Mouse (Mus musculus): ENCODE results near the gene Tcfl5. TPM values are rescaled to one million over a fixed set of nuclear protein-coding genes. Genes with fewer than 3 reads are reported as not detected.

Gene Tcfl5
- polyA plus RNA-seq, 1 experiment from 2014 or later: not detected

- Histone ChIP-seq H3K4me3 (ENCODE audit: low read depth, low read length) (no peak overlapping the region), H3K9me3 (ENCODE audit: low read length) (no peaks in the 10 kb centered on the region), H3K4me2 (replicated peaks; ENCODE audit: low read depth, low read length) (no peak overlapping the region), H3K4me1 (ENCODE audit: insufficient read depth, low read depth, low read length) (no peaks in the 10 kb centered on the region), H3K27ac (ENCODE audit: low read length) (no peak overlapping the region), H3K27me3 (replicated peaks; ENCODE audit: insufficient read depth, low read length) (no peaks in the 10 kb centered on the region), H3K9ac (replicated peaks; ENCODE audit: low read depth) (no peak overlapping the region), H3K36me3 (ENCODE audit: insufficient read depth, low read length) (no peaks in the 10 kb centered on the region)
- ATAC-seq (no peak), DNase-seq (ENCODE audit: low spot score) (no peak)
- TF ChIP-seq CTCF (IDR thresholded peaks at IDR 0.05) (no peak), EP300 (IDR thresholded peaks at IDR 0.05) (no peak)
- 50% methylated on average over 4 of the region's 4 CpGs for WGBS
These were observed 32.2 kb downstream of the Tcfl5 start for GRCm38 (mm10) chr2:180610283-180610682.

- no peak for DNase-seq (ENCODE audit: low spot score)
- ATAC-seq: peak; percentile 16; the same call in 1 of the 2 replicates
- no peaks in the 10 kb centered on the region for H3K9me3 ChIP-seq (ENCODE audit: low read length)
- no peaks in the 10 kb centered on the region for H3K27me3 ChIP-seq (replicated peaks; ENCODE audit: insufficient read depth, low read length)
- H3K27ac ChIP-seq (ENCODE audit: low read length): no peak overlapping the region
- WGBS: 31% methylated on average over 6 of the region's 6 CpGs
- no peak overlapping the region for H3K9ac ChIP-seq (replicated peaks; ENCODE audit: low read depth)
- H3K4me3 ChIP-seq (ENCODE audit: low read depth, low read length): no peak overlapping the region
- H3K4me1 ChIP-seq (ENCODE audit: insufficient read depth, low read depth, low read length): no peaks in the 10 kb centered on the region
- no peaks in the 10 kb centered on the region for H3K36me3 ChIP-seq (ENCODE audit: insufficient read depth, low read length)
- TF ChIP-seq EP300 (IDR thresholded peaks at IDR 0.05): no peak
- 0 out of 2 replicates have a peak, but pooled peaks have one; percentile 28 for TF ChIP-seq CTCF (IDR thresholded peaks at IDR 0.05)
- H3K4me2 ChIP-seq (replicated peaks; ENCODE audit: low read depth, low read length): no peak overlapping the region
These were observed 37.7 kb downstream of the Tcfl5 start for GRCm38 (mm10) chr2:180604781-180605180.

GRCm38 (mm10) chr2:180600569-180601021, 41.9 kb downstream of the Tcfl5 start:
- Histone ChIP-seq H3K27ac (ENCODE audit: low read length) (no peak overlapping the region), H3K4me3 (ENCODE audit: low read depth, low read length) (no peak overlapping the region), H3K4me2 (replicated peaks; ENCODE audit: low read depth, low read length) (no peak overlapping the region)

GRCm38 (mm10) chr2:180598157-180598705, 44.3 kb downstream of the Tcfl5 start:
- no peaks in the 10 kb centered on the region for H3K9me3 ChIP-seq (ENCODE audit: low read length)
- H3K4me1 ChIP-seq (ENCODE audit: insufficient read depth, low read depth, low read length): no peaks in the 10 kb centered on the region
- TF ChIP-seq EP300 (IDR thresholded peaks at IDR 0.05): no peak
- TF ChIP-seq CTCF (IDR thresholded peaks at IDR 0.05): no peak
- 2% methylated on average over 40 of the region's 41 CpGs for WGBS
- H3K9ac ChIP-seq (replicated peaks; ENCODE audit: low read depth): no peak overlapping the region
- H3K4me2 ChIP-seq (replicated peaks; ENCODE audit: low read depth, low read length): no peak overlapping the region
- H3K4me3 ChIP-seq (ENCODE audit: low read depth, low read length): no peak overlapping the region; the same call in 1 of the 2 replicates
- DNase-seq (ENCODE audit: low spot score): no peak
- 0 out of 2 replicates have a peak, but pooled peaks cover 14% of the 10 kb centered on the region for H3K36me3 ChIP-seq (ENCODE audit: insufficient read depth, low read length)
- H3K27ac ChIP-seq (ENCODE audit: low read length): no peak overlapping the region
- ATAC-seq: no peak
- H3K27me3 ChIP-seq (replicated peaks; ENCODE audit: insufficient read depth, low read length): no peaks in the 10 kb centered on the region; the same call in 1 of the 2 replicates

More at GRCm38 (mm10) chr2:180600569-180601021, 41.9 kb downstream of the Tcfl5 start:
- ATAC-seq (no peak), DNase-seq (ENCODE audit: low spot score) (no peak)
- H3K27me3 ChIP-seq (replicated peaks; ENCODE audit: insufficient read depth, low read length): no peaks in the 10 kb centered on the region; the same call in 1 of the 2 replicates
- TF ChIP-seq EP300 (IDR thresholded peaks at IDR 0.05) (no peak), CTCF (IDR thresholded peaks at IDR 0.05) (no peak)
- WGBS: 22% methylated on average over 9 of the region's 9 CpGs
- no peaks in the 10 kb centered on the region for H3K4me1 ChIP-seq (ENCODE audit: insufficient read depth, low read depth, low read length)
- H3K9me3 ChIP-seq (ENCODE audit: low read length): no peaks in the 10 kb centered on the region
- no peaks in the 10 kb centered on the region for H3K36me3 ChIP-seq (ENCODE audit: insufficient read depth, low read length)
- no peak overlapping the region for H3K9ac ChIP-seq (replicated peaks; ENCODE audit: low read depth)

GRCm38 (mm10) chr2:180597490-180597889, 45.0 kb downstream of the Tcfl5 start, which contains the start of gene Col9a3:
Col9a3 (plus strand) TSS chr2:180597790.
- H3K27me3 ChIP-seq (replicated peaks; ENCODE audit: insufficient read depth, low read length): no peaks in the 10 kb centered on the region; the same call in 1 of the 2 replicates
- H3K9me3 ChIP-seq (ENCODE audit: low read length): no peaks in the 10 kb centered on the region
- H3K4me3 ChIP-seq (ENCODE audit: low read depth, low read length): no peak within 1 kb of the TSS; the same call in 1 of the 2 replicates
- H3K27ac ChIP-seq (ENCODE audit: low read length): no peak within 1 kb of the TSS
- DNase-seq (ENCODE audit: low spot score): no peak
- no peak for TF ChIP-seq CTCF (IDR thresholded peaks at IDR 0.05)
- TF ChIP-seq EP300 (IDR thresholded peaks at IDR 0.05): no peak
- 40% methylated on average over 4 of the region's 4 CpGs for WGBS
- H3K9ac ChIP-seq (replicated peaks; ENCODE audit: low read depth): no peak within 1 kb of the TSS
- H3K36me3 ChIP-seq (ENCODE audit: insufficient read depth, low read length): 0 out of 2 replicates have a peak, but pooled peaks cover 16% of the 10 kb centered on the region
- H3K4me2 ChIP-seq (replicated peaks; ENCODE audit: low read depth, low read length): no peak within 1 kb of the TSS
- no peak for ATAC-seq
- no peaks in the 10 kb centered on the region for H3K4me1 ChIP-seq (ENCODE audit: insufficient read depth, low read depth, low read length)

- no peaks in the 10 kb centered on the region for H3K9me3 ChIP-seq (ENCODE audit: low read length)
- H3K9ac ChIP-seq (replicated peaks; ENCODE audit: low read depth): peak within 1 kb of the TSS; percentile 85
- WGBS: under 1% methylated on average over 61 of the region's 67 CpGs
- H3K4me2 ChIP-seq (replicated peaks; ENCODE audit: low read depth, low read length): peak within 1 kb of the TSS; percentile 73
- H3K36me3 ChIP-seq (ENCODE audit: insufficient read depth, low read length): 0 out of 2 replicates have a peak, but pooled peaks cover 24% of the 10 kb centered on the region
- DNase-seq (ENCODE audit: low spot score) (peak; percentile 88), ATAC-seq (peak; percentile 94)
- H3K4me1 ChIP-seq (ENCODE audit: insufficient read depth, low read depth, low read length): peaks cover 4% of the 10 kb centered on the region; the same call in 1 of the 2 replicates
- peak within 1 kb of the TSS; percentile 96 for H3K27ac ChIP-seq (ENCODE audit: low read length)
- H3K4me3 ChIP-seq (ENCODE audit: low read depth, low read length): peak within 1 kb of the TSS; percentile 95
- TF ChIP-seq CTCF (IDR thresholded peaks at IDR 0.05): peak; percentile 55
- no peak for TF ChIP-seq EP300 (IDR thresholded peaks at IDR 0.05)
- H3K27me3 ChIP-seq (replicated peaks; ENCODE audit: insufficient read depth, low read length): no peaks in the 10 kb centered on the region
These were observed 53.2 kb downstream of the Tcfl5 start, which contains the start of gene Ogfr for GRCm38 (mm10) chr2:180589123-180589831. Ogfr (plus strand) TSS chr2:180589245.
